Mouse (Mus musculus): ENCODE data around the gene Slc47a1. TPM values are rescaled to one million over a fixed set of nuclear protein-coding genes. Genes with fewer than 3 reads are reported as not detected.
"Not testable (repeated sequence)": the region's sequence is repeated elsewhere in the genome, so short reads cannot be mapped to it uniquely, and the experiment has no call there.

Slc47a1 gene
- total RNA-seq, 2 experiments from 2014 or later: 2.3 to 3.1 TPM

DNA sequence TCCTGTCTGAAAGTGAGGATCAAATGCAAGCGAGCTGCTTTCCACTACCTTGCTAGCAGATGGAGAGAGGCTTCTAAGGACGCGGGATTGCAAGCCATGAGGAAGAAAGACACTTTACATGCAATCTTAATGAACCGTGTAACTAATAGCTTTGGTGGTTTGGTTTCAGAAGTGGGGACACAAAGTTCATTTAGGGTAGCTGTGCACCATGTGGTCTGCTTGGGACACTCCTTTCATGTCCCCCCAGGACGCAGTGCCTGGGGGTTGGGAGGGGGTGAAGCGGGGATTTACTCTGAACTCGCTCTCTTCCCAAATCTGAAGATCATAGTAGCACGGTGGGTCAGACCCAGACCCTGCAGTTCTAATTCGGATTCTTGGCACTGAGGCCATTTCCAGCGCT is 36.2 kb downstream of the Slc47a1 start:
- intact Hi-C loops (cut with DNase I): no loop called here
- DNase-seq (ENCODE audit: extremely low spot score in 1 of 2, low spot score in 2 of 2): no peak

DNA sequence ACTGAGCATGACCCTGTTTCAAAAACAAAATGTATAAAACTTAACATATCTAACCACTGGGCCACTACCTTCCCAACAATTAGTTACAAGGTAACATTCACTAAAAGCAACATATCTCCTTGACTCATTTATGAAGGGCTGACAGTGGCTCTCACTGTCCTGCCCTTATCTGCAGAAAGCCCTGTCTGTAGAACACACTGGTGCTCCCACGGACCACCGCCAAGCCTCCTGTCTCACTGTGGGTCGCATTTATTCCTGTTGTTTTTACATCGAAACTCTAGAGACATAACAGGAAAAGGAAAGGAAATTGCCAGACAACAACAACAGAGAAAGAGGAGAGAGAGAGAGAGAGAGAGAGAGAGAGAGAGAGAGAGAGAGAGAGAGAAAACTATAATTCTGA is 36.9 kb downstream of the Slc47a1 start:
- DNase-seq (ENCODE audit: extremely low spot score in 1 of 2, low spot score in 2 of 2): no peak
- intact Hi-C loops (cut with DNase I): no loop called here

DNA sequence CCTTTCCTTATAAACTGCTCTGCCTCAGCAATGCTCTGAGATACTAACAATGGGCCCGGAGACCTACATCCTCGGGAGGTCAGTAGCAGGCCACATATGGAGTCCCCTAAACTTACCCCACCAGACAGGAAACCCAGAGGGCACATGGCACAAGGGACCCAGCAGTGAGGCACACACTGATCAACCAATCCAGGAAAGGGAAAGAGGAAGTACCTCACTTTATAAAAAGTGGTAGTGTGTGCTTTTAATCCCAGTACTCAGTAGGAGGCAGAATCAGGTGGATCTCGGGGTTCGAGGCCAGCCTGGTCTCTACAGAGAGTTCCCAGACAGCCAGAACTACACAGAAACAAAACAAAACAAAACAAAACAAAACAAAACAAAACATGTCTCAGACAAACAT is 37.8 kb downstream of the Slc47a1 start:
- intact Hi-C loops (cut with DNase I): no loop called here
- no peak for DNase-seq (ENCODE audit: extremely low spot score in 1 of 2, low spot score in 2 of 2)

DNA sequence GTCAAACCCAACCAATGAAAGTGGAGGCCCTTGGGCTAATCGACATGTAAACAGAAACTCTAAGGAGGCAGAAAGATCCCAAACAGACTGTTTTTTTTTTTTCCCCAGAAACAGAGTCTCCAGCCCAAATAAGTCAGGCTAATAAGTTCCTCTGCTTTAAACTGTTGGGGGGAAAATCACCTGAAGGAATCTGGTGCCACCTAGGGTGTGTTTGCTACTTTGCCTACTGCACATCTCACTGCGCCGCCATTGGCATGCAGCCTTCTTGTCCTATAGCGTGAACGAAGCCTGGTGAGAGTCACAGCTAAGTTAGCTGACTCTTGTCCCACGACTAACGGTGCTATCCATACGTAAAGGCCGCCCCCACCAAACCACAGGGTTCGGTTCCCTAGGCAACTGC is 40.6 kb downstream of the Slc47a1 start:
- DNase-seq (ENCODE audit: extremely low spot score in 1 of 2, low spot score in 2 of 2): no peak
- intact Hi-C loops (cut with DNase I): no loop called here

DNA sequence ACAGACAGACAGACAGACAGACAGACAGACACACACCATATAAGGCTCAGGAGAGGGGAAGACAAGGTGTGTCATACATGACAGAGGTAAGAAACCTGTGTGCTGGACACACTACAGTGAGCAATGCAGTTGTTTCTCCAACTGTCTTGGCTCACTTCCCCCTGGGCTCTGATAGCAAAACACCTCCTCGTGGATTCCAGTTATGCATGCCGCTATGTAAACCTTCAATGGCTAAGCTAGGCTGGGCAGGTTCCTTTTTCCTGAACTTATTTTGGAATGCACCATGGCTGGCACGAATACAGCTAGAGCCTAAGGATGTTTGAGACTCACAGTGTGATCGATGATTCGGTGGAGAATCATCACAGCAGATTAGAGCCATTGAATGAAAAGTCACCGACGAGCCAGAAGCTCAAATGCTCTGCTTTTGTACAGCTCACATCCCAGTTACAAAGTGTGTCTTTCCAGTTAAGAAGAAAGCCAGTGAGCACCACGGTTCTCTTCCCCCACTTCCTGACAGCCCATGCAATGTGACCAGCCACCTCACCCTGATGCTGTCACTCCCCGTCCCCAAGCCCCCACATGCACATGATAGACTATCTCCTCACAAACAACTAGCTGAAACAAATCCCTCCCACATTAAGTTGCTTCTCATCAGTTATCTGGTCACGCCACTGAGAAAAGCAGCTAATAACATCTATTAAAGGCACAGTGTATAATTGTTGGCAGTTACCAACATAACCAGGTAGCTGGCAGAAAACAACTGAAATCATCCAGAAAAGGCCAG is 57.0 kb downstream of the Slc47a1 start:
- no peak for DNase-seq (ENCODE audit: extremely low spot score in 1 of 2, low spot score in 2 of 2)
- intact Hi-C loops (cut with DNase I): no loop called here

DNA sequence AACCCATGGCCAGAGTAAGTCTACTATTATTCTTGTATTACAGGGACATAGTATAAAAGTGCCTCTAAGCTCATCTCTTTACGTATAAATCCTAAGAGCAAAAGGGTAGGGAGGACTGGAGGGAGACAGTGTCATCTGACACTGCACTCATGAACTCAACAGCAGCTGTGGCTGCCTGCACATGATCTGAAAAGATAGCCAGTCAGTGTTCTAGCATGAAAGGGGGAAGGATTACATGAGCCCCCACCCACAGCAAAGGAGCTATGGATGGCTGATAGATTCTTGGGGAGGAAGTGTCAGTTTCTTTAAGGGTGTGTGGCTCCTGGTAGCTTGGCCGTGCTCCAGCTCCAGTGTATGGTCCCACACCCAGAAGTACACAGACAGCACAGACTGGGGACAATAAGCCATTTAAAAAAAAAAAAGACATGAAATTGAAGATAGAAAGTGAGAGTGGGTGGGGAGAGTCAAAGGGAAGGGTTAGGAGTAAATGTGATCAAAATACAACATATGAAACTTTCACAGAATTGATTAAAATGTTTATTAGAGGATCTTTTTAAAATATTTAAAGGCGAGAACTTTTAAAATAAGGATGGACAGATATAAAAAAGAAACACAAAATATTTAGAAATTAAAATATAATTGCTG is 58.1 kb downstream of the Slc47a1 start:
- DNase-seq (ENCODE audit: extremely low spot score in 1 of 2, low spot score in 2 of 2): no peak
- intact Hi-C loops (cut with DNase I): no loop called here

DNA sequence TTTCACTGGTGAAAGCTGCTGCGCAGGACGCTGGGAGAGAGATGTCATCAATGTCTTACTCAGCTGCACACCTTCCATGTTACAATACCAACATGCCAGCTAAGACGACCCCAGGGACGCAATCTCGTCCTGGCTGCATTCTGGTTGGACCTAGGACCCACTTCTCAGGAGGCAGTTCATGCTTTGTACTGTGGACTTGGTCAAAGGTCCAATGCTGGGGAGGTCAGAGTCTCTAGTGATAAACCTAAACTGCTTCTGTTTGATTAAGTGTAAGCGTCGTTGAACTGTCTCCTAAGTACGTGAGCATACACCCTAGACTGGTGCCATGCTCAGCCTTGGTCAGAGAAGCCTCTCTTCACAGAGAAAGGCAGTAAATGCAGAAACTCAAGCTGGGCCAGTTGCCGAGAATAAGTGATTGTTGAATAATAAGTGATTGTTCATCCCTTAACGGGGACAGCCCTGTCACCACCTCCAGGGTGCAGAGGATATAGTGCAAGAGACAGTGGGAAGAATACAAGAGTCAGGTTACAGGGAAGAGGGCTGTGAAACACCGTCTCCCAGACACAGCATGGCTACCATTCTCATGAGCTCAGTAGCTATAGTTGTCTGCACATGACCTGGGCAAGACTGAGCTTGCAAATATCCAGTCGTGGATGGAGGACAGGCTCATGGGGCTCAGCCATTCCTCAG is 58.8 kb downstream of the Slc47a1 start:
- DNase-seq (ENCODE audit: extremely low spot score in 1 of 2, low spot score in 2 of 2): no peak
- intact Hi-C loops (cut with DNase I): no loop called here

DNA sequence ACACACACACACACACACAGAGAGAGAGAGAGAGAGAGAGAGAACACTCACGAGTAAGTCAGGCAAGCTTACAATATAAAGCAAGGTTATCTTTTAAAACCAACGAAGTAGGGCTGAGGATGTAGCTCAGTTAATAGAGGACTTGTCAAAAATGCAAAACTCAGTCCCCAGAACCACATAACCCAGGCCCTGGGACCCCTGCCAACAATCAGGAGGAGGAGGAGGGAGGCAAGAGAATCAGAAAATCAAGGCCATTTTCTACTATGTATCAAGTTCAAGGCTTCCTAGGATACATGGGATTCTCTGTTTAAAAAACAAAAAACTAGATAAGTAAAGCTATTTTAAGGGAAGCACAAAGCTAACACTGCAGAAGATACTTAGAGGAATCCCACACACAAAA is 61.3 kb downstream of the Slc47a1 start:
- intact Hi-C loops (cut with DNase I): no loop called here
- DNase-seq (ENCODE audit: extremely low spot score in 1 of 2, low spot score in 2 of 2): no peak

DNA sequence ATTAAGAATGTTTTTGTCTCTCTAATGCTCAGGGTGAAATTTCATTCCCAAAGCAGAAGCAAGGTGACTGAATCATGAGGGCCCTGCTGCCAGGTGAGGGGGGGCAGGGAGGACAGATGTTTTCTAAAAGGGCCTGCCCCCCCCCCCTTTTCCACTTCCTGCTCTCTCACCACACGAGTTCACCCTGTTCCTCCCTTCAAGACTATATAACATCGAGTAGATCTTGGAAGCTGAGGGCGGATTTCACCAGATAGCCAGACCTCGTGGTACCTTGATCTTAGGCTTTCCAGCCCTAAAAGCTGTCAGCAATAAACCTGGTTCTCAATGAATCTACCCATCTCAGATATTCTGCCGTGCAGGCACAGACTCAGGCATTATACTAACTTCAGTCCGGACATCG is 67.8 kb downstream of the Slc47a1 start:
- no peak for DNase-seq (ENCODE audit: extremely low spot score in 1 of 2, low spot score in 2 of 2)
- intact Hi-C loops (cut with DNase I): no loop called here

DNA sequence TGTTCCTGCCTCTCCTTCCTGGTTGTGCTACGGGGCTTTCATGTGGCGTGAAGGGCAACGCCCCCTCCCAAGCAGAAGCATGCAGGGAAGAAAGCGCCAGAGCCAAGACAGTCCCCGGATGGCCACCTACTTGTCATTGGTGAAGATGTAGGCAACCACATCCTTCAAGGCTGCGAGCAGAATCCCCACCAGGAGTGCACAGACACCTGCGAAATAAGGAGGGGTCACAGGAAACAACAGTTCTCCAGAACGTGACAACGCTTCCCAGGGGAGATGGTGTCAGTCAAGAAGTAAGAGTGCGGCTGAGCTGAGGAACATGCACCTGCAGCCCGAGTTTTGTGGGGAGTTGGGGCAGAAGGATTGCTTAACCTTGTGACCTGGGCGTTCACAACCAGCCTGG is 68.3 kb downstream of the Slc47a1 start:
- intact Hi-C loops (cut with DNase I): no loop called here
- no peak for DNase-seq (ENCODE audit: extremely low spot score in 1 of 2, low spot score in 2 of 2)

DNA sequence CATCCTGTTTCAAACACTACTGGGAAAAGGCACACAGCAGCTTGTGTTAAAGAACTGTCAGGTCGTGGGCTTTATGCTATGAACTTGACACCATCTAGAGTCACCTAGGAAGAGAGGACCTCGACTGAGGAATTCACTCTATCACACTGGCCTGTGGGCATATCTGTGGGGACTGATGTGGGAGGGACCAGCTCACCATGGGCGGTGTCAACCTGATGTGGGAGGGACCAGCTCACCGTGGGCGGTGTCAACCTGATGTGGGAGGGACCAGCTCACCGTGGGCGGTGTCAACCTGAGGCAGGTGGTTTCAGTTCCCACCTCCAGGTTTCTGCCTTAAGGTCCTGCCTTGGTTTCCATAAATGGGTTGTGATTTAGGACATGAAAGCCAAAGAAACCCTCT is 70.3 kb downstream of the Slc47a1 start:
- DNase-seq (ENCODE audit: extremely low spot score in 1 of 2, low spot score in 2 of 2): no peak
- intact Hi-C loops (cut with DNase I): no loop called here

DNA sequence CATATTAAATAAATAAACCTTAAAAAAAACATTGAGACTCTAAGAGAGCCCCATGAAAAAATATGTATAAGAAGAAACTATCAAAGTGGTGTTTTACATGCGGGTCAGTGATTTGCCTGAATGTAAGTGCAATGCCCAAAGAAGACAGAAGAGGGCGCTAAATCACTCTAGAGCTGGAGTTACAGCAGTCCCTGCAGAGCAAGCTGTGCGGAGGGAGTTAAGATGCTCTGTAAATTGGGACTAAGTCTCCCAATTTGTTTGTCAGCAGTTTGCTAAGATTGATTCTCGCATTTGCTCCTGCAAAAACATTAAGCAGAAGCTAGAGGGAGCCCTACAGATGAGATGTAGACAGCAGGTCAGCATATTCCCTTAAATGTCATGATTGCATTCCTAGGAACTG is 72.8 kb downstream of the Slc47a1 start:
- intact Hi-C loops (cut with DNase I): no loop called here

DNA sequence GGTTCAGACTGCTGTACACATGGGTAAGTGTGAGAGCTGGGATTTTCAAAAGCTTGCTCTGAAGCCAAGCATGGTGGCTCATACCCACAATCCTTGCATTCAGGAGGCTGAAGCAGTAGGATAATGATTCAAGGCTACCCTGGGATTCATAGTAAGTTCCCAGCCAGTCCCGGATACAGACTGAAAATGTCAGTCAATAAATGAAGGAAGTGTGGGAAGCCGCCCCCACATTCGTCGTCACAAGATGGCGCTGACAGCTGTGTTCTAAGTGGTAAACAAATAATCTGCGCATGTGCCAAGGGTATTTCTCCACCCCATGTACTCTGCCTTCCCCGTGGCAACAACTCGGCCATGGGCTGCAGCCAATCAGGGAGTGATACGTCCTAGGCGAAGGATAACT is 73.6 kb downstream of the Slc47a1 start:
- DNase-seq (ENCODE audit: extremely low spot score in 1 of 2, low spot score in 2 of 2); intact Hi-C loops (cut with DNase I): not testable (repeated sequence)

More for the DNA sequence above, 72.8 kb downstream of the Slc47a1 start:
- no peak for DNase-seq (ENCODE audit: extremely low spot score in 1 of 2, low spot score in 2 of 2)

DNA sequence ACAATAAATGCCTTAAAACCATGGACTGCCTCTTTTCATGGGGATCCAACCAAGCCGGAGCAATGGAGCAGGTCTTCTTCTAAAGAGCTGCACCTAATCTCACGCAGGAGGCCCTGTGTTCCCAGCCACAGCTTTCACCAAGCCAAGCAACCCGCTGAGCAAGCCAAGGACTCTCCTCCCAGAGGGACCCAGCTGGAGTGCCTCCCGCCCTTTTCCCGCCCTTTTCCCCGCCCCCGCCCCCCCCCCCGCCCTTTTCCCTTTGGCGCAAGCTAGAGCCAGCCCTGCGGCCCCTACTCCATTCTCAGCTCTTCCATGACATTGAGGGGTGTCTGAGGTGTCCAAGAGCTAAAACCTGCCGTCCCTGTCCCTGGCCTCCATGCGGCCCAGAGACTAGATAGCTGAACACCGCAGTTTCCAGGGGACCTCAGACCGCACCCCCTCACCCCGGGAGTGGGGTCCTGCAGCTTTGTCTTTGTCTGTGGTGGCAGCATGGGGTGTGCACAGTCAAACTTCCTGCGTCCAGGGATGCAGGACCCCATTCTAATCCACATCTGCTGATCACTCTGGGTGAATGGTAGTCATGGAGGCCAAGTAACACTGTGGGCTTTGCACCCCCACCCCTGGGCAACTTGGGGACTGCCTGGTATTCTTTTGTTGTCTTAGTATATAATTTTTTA is 77.3 kb downstream of the Slc47a1 start:
- no peak for DNase-seq (ENCODE audit: extremely low spot score in 1 of 2, low spot score in 2 of 2)
- intact Hi-C loops (cut with DNase I): no loop called here

DNA sequence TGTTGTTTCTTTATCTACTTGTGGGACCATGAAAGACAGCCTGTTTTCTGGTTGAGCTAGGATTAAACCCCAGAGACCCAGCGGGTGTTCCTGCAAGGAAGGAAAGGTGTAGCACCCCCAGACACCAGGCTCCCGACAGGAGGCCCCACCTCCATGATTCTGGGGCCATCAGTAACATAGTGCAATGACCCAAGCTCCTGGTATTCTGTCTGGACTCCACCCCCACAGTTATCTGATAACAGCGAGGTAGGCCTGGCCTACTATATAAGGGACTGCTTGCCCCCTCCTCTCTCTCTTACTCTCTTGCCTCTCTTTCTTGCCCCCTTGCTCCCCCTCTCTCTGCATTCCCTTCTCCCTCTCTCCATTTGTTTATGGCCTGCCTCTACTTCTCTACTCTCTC is 77.9 kb downstream of the Slc47a1 start:
- intact Hi-C loops (cut with DNase I): no loop called here
- no peak for DNase-seq (ENCODE audit: extremely low spot score in 1 of 2, low spot score in 2 of 2)

DNA sequence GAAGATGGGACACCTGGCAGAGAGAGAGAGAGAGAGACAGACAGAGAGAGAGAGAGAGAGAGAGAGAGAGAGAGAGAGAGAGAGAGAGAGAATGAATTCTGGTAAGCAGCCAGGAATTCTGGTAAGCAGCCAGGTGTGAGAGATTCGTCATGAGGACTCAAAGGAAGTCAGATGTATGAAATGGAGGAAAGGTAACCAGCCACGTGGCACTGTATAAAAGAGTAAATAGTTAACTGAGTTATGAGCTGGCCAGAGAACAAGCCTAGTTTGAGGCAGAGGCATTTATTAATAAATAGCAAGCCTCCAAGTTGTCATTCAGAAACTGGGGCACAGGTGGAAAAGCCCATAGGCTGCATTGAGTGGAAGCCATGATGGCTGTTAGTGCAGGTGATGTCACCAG is 80.2 kb downstream of the Slc47a1 start:
- no peak for DNase-seq (ENCODE audit: extremely low spot score in 1 of 2, low spot score in 2 of 2)
- intact Hi-C loops (cut with DNase I): no loop called here

DNA sequence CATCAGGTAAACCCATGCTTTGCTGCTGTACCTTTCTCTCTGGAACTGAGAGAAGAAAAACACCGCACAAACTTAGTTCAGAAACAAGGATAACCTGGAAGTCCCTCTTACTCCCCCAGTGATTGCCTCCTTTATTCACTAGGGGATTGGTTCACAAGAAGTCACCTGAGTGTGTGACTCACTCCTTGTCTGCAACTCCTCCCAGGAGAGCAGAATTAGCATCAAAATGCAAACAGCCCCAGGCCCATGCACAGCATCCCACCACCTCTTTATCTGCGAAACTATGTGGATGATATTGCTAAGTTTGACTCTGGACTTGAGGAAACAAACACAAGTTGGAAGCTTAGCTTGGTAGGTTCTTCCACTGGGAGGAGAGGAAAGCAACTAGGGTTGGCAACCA is 80.8 kb downstream of the Slc47a1 start:
- intact Hi-C loops (cut with DNase I): no loop called here
- no peak for DNase-seq (ENCODE audit: extremely low spot score in 1 of 2, low spot score in 2 of 2)

DNA sequence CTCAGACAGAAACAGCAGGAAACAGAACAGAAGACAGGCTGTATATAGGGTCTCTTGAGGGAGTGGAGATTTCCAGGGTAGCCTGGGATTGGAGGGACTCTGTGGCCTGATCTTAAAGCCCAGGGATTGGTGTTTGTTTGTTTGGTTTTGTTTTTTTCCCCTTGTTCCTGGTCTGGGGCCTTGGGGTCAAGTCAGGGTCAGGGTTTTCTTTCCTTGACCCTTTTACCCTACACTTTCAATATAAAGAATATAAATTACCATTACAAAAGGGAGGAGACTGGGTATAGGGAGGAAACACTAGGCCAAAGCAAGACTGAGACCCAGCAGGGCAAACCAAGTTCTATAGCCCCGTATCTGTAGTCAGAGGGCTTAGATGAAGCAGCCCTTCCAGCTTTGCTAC is 81.6 kb downstream of the Slc47a1 start:
- intact Hi-C loops (cut with DNase I): no loop called here
- no peak for DNase-seq (ENCODE audit: extremely low spot score in 1 of 2, low spot score in 2 of 2)

DNA sequence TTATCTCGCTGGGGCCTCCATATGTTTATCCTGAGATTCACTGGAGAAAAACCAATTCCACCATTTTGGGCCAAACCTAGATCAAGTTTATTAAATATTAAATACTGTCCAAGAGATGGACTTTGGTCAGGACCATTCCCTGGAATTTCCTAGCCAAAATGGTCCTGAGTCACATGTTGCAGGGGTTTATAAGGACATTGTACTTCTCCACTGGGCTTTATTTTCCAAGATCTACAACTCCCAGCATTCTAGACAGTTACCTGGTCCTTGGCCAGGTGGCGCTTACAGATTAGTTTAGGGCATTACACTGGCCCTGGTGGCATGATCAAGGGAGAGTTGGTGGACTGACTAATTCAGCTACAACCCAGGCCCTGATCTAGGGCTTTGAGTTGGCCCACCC is 82.6 kb downstream of the Slc47a1 start:
- no peak for DNase-seq (ENCODE audit: extremely low spot score in 1 of 2, low spot score in 2 of 2)
- intact Hi-C loops (cut with DNase I): no loop called here

DNA sequence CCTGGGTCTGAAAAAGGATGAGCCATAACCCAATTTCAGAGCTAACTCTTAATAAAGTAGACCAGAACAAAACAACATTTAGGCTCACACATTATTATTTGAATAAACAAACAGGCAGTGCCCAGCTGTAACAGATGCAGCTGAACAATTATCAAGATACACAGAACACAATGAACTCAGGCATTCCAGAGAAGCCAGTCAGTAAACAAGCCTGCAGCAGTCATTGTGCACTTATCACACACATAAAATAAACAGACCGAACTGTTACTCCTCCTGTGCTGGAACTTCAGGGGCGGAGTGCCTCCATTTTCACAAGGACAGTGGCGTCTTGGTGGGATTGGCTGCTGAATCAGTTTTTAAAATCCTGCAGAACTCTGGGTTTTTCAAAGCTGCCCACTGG is 83.7 kb downstream of the Slc47a1 start:
- intact Hi-C loops (cut with DNase I): no loop called here

More for the DNA sequence above, 83.7 kb downstream of the Slc47a1 start:
- DNase-seq (ENCODE audit: extremely low spot score in 1 of 2, low spot score in 2 of 2): no peak

All from left cerebral cortex, postnatal 10 days (tissue).